Mouse (Mus musculus) ovary, adult 18-20 months (tissue): ENCODE data around the gene Spag5.

Source experiments
- DNase-seq: peaks from one replicate; pipeline ENCODE4 v3.0.0; 2022; ENCODE audit warnings: low spot score, mixed read lengths

Spag5 gene

DNA sequence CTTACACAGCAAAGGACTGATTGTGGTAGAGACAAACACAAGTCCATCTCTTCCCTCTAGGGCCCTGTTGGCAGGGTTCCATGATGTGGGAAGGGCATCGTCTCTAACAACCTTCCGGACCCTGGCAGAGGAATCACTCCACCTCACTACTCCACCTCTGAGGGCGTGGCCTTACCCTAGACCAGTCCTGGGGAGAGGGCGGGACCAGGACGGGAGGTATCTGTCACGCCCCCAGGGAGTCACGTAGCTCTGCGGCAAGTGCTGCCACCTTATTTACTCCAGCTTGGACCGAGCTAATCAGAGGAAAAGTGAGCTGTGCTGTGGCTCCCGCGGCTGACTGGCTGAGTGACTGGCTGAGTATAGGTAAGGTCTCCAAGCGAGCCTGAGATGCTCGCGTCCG is 21.5 kb downstream of the Spag5 start, which contains the start of gene Aldoc:
Gene Aldoc, plus strand, starts transcription at position 109 of the 400 bp plus-strand sequence.
- DNase-seq = peak; percentile 89

DNA sequence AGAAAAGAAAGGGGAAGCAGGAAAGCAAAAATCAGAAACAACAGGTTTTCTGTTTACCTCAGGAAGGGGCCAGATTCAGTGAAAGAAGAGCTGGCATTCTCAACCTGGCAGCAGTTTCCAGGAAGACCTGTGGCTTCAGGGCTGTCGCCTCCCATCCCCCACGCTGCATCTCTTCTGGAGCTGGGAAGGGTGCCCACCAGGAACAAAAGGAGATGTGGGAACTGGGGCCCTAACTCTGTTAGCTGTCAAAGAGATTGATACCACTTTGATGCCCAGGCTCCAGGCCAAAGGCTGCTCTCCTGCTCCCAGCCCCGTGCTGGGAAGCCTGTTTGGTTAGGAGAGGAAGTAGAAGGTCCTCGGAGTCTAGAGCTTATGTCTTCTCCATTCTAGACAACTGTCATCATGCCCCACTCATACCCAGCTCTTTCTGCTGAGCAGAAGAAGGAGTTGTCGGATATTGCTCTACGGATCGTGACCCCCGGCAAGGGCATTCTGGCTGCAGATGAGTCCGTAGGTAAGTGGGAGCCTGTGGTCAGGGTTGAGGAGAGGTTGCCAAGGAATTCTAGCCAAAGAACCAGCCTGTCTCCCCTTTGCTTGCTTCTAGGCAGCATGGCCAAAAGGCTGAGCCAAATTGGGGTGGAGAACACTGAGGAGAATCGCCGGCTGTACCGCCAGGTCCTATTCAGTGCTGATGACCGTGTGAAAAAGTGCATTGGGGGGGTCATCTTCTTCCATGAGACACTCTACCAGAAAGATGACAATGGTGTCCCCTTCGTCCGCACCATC is 22.9 kb downstream of the Spag5 start:
- no peak for DNase-seq

DNA sequence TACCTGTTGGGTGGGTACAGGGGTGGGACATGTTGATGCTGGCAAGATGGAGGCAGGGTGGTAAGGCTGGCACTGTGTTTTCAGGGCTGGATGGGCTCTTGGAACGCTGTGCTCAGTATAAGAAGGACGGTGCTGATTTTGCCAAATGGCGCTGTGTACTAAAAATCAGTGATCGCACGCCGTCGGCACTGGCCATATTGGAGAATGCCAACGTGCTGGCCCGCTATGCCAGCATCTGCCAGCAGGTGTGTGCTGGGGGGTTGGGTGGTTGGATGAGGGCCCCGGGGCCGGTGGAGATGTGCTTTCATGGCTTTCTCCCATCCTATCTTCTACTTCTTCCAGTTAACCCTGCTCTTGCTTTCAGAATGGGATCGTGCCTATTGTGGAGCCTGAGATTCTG is 23.6 kb downstream of the Spag5 start:
- no peak for DNase-seq

DNA sequence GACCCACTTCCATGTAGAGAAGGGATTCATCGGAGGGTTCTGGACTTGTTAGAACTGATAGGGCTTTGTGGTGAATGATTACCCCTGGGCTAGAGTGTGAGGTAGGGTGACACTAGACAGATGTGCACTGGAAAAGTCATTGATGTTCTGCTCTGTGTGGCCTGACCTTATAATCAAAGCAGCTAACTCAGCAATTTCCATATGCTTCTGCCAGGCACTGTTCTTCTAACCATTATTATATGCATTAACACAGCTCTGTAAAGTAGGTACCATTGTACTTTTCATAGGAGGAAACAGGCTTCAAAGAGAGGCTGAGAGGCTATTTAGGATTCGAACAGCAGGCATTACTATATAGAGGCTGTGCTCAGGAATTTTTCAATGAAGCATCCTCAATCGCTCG is 25.9 kb downstream of the Spag5 start:
- no peak for DNase-seq

DNA sequence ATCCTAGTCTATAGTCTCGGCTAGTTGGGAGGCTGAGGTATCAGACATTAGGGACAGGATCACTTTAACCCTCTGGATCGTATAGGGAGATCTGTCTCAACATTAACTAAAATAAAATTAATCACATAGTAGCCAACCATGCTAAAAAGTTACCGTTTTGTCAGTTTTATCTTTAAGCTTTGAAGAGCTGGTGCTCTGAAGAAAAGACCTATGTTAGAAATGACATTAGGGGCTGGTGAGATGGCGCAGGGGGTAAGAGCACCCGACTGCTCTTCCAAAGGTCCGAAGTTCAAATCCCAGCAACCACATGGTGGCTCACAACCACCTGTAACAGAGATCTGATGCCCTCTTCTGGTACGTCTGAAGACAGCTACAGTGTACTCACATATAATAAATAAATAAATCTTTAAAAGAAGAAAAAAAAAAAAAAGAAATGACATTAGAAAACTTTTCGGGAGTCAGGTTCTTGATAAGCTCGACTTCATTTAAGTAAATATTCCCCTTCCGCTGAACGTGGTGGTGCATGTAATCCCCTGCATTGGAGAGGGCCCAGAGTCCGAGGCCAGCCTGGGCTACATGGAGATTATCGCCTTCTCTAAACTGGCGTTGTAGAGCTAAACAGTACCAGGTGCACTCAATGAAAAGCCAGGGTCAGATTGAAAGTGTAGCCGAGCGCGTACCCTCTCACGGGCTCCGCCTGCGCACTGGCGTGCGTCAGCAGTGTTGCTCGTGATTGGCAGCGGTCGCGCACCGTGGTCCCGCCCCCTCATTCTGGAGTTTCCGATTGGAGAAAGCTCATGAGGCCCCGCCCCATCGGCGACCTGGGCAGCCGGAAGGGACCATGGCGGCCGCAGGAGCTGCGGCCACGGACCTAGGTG is 26.5 kb downstream of the Spag5 start, which contains the start of gene Pigs:
Gene Pigs, plus strand, starts transcription at position 782 of the 878 bp plus-strand sequence.
- DNase-seq = peak; percentile 91

DNA sequence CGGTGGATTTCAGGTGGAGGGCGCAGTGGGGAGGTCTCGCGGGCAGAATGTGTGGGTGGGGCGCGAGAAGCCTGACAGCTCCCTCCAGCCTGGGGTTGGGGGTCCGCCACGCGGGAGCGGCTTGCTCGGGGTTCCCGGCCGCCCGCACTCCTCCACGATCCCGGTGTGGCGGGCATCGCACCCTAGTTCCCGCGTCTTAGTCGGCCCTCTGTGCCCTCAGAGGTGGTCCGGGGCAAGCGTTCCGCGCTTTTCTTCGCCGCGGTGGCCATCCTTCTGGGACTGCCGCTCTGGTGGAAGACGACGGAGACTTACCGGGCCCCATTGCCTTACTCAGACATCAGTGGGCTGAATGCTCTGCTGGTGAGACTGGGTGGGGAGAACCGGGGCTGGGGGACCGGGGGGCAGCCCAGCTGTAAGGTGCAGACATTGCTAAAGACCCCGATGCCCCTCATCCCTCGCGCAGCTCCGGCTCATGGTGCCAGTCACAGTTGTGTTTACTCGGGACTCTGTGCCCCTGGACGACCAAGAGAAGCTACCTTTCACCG is 27.3 kb downstream of the Spag5 start:
- DNase-seq = no peak

DNA sequence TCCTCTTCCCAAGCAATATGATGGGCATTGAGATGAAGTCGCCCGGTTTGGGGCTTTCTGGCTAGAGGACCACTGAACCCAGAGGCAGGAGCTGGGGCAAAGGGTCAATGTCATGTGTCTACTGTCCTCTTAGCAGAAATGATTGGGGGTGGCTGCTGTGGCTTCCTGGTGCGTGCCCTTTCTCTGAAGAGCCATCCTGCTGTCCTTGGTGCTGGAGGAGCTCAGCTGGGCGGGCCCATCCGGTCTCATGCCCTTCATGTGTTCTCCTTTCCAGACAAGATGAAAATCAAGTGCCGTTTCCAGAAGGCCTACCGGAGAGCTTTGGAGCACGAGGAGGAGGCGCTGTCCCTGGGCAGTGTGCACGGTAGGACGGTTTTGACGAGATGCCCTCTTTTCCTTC is 31.3 kb downstream of the Spag5 start:
- DNase-seq = no peak

DNA sequence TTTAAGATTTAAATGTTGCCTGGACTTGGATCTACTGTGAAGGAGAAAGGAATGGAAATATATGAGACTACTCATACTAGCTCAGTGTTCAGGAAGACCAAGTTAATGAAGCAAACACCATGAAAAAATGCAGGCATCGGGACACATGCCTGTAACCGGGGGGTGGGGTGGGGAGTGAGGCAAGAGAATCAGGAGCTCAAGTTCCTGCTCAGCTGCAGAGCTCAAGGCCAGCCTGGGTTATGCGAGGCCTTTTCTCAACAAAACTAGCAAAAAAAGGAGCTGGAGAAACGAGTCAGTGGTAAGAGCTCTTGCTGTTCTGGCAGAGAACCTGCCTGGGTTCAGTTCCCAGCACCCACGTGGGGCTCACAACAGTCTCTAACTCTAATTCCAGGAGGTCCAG is 32.7 kb downstream of the Spag5 start:
- DNase-seq = no peak

DNA sequence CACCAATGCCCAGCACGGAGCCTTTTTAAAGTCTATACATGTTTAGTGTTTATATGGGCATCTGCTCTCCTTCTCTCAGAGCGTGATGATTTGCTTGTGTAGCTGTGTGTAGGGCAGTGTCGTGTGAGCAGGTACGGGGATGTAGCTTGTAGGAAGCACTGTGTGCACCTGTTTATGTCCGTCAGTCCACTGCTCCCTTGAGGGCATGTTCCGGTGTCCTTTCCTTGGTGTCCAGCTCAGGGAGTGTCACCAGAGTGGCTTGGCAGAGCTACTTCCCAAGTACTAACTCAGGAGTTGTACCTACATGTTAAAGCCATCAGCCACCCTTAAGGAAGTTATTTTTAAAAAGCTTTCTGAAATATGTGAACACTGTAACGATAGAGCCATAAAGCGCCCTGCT is 35.7 kb downstream of the Spag5 start:
- no peak for DNase-seq

DNA sequence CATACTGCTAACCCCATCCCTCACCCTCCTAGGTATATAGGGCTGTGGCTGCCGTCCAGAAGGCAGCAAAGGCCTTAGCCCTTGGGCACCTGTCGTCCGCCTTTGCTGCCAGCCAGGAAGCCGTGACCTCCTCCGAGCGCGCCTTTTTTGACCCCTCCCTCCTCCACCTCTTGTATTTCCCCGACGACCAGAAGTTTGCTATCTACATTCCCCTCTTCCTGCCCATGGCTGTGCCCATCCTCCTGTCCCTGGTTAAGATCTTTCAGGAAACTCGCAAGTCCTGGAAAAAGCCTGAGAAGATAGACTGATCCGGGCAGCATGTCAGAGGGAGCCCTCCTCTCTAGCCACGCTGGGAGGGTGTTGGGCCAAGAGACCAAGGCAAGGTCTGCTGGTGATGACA is 40.4 kb downstream of the Spag5 start:
- DNase-seq = no peak

DNA sequence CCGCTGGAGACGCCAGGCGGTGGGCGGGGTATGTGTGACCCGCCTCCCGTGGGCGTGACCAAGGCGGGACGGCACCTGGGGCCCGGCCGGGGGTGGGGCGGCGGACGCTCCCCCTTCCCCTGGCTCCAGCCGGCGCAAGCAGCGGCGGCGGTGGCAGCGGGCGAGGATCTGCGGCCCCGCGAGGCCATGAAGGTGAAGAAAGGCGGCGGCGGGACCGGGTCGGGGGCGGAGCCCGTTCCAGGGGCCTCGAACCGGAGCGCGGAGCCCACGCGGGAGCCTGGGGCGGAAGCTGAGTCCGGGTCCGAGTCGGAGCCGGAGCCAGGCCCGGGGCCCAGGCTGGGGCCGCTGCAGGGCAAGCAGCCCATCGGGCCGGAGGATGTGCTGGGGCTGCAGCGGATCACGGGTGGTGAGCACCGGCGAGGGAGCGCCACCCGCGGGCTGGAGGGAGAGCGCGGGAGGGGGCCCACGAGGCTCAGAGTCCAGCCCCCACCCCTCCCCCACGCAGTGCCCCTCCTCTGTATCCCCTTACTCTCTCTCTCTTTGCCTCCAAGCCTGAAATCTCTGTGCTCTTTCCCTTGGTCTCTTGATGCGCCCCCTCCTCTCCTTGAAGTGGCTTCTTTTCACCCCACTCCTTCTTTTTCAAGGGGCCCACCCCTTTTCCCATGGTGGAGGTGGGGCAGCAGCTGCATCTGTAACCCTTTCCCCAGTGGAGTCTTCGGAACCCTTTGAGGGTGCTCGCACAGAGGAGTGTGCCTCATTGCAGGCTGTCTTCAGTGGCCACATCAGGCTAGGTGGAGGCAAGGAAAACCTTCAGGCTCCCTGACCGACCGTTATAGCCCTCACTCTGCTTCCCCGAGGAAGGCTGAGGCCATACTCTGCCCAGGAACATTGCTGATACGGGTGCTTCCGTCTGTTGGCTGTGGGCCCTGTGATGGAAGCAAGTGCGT is 42.3 kb downstream of the Spag5 start, which contains the start of gene Unc119:
Gene Unc119, plus strand, starts transcription at position 102 of the 947 bp plus-strand sequence.
- DNase-seq = peak; percentile 73

DNA sequence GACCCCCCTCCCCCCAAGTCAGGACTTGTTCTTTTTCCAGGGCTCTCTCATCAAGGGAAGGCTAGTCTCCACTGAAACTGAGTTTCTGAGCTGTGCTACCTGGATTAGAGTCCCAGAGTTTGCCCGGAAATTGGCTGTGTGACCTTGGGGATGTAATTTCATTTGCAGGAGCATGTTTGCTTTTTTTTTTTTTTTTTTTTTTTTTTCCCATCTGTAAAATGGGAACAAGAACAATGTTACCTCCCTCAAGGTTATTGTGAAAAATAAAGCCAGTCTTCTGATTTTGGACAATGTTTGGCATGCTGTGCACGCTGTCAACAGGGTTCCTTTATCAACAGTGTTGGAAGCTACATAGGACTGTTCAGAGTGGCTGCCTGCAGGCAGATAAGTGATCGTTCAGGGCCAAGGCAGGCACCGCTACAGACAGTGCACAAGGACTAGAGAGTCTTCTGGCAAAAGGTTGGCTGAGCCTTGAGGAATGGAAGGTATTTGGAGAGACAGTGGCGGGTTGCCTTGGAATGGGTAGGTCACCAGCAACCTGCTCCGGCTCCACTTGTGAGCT is 43.1 kb downstream of the Spag5 start:
- DNase-seq = no peak

DNA sequence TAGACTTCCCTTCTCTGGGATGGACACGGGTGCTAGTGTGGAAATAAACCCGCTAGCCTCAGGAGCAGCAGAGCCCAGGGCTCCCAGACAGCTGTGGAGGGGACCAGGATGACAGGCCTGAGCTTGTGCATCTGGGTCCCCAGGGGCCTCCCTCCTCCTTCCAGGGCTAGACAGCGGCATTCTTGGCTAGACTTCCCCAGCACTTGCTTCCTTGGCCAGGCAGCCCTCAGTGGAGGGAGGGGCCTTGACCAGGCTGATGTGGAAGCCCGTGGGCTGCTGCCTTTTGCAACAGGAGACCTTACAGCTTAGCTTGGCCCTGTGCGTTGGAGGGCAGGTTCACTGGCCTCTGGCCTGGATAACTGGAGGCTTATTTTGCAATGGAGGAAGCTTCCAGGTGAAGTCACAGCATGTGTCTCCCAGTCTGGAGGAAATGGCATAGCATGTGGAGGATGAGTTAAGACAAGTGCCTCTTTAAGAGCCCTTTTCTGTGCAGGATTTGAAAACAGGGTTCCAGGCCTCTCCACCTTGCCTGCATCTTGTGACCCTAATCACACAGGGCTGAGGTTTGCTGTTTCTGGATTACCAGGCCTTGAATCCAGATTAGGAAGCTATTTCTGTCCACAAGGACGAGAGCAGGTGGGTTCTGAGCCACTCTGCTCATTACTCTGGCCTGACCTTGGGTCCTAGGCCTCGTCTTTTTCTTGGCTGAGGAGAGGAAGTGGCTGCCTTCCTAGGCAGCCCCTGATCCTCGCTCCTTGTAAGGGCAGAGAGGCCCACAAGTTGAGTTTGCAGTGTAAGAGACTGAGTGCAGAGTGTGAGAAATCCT is 43.8 kb downstream of the Spag5 start:
- DNase-seq = peak; percentile 48

DNA sequence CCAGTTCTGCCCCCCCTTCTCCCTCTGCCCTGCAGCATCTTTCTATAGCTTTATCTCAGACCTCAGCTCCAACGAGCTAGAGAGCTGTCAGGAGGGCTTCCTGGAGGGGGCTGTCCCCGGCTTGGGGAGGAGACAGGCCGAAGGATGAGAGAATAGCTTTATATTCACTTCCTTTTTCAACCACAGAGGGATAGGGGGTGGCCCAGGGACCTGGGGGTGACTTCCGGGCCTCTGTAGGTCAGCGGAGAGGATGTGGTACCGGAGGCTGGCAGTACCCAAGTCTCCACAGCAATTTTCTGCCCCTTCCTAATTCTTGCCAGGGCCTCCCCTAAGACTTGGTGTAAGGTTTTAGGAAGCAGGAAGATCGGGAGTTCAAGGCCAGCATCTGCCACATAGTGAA is 44.5 kb downstream of the Spag5 start:
- no peak for DNase-seq

DNA sequence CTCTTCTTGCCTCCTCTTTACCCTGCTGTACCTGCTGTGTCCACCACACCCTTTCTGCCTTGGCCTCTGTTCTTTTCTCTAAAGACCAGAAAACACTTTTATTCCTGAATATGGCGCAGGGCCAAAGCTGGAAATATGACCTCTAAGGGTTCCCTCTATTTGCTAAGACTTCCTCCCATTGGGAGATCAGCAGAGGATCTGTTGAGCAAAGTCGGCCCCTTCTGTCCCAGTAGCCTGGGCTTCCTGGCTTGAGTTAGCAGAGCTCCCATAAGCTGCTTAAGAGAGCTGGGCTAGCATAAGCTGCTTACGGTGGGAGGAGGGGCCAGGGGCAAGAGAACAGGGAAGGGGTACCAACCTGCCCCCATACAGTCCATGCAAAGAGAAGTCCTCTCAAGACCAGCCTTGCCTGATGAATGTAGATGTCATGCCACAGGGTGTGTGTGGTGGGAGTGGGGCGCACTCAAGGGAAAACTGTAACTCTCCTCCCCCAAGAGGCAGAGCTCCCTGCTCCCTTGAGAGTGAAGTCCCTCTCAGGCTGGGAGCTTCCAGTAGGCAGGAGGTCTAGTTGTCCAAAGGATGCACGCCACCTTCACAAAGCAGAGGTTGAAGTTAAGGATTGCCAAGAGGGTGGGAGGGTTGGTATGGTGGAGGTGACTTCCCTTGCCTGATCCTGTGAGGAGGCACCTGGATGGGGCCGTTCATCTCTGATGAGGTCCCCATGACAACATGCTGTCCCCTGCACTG is 45.2 kb downstream of the Spag5 start:
- no peak for DNase-seq

DNA sequence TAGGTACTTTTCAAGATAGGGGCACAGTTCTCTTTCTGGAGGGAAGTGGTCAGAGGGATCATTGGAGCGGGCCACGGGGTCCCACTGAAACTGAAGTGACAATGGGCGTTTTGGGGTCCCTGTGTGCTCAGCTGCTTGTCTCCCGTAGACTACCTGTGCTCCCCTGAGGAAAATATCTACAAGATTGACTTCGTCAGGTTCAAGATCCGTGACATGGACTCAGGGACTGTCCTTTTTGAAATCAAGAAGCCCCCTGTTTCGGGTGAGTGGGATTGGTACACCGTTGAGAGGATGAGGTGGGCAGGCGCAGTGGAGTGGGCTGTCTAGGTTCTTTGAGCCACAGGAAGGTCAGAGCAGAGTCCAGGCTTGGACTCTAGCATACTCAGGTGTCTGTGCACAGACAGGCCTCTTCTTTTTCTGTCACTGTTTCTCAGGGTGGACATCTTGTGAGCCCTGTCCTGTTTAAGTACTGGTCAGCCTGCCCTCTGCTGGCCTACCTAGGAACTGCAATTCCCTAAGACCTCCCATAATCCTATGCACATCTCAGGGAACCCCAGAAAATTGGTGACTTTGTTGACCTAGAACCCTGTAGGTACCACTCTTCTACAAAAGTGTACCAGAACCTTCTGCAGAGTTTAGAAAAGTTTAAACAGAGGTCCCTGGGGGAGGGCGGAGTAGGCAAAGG is 45.9 kb downstream of the Spag5 start:
- no peak for DNase-seq

DNA sequence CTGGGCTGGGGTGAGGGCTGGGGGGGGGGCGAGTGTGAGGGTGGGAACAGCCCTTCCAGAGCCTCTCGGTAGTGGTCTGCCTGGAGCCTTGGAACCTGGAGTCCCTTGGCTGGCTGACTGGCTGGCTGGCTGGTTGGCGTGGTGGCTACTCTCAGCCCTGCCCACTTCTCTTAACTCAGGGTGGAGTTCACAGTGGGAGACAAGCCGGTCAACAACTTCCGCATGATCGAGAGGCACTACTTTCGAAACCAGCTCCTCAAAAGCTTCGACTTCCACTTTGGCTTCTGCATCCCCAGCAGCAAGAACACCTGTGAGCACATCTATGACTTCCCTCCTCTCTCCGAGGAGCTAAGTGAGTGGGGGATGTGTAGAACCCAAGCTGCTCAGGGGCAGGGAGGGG is 46.6 kb downstream of the Spag5 start:
- DNase-seq = no peak

DNA sequence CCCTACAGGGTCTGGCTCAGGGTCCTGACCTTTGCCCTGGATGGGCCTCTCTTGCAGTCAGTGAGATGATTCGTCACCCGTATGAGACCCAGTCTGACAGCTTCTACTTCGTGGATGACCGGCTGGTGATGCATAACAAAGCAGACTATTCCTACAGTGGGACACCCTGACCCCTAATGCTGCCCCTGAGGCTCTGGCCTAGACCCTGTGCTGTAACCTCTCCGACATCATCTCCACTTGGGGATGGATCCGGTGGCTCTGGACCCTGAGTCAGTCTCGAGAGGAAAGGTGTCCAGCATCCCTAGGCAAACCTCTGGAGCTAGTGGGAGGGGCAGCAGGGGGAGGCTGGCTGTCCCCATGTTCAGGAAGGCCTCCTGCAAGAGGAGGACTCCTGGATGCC is 47.1 kb downstream of the Spag5 start:
- DNase-seq = no peak
